Mouse (Mus musculus) B cell, adult 62 days (primary cell): Measurements from ENCODE around the gene Atxn7l2. TPM values are rescaled to one million over a fixed set of nuclear protein-coding genes. Genes with fewer than 3 reads are reported as not detected.

ENCODE experiments used
- total RNA-seq: library from RNA; stranded (reverse); gene quantifications from 4 replicates; pipeline ENCODE4 v1.2.4, GENCODE M21; 2023

Gene Atxn7l2
- total RNA-seq = 35.2 to 39.3 TPM (median 36.6 TPM) in 4 replicates

GRCm38 (mm10) chr3:108210771-108211139 lies at the start of gene Atxn7l2:
Atxn7l2 (minus strand) TSS chr3:108210934.

GRCm38 (mm10) chr3:108256719-108257637 lies 46.2 kb upstream of the Atxn7l2 start, which contains the start of gene Psma5:
Psma5 (plus strand) TSS chr3:108256926.

GRCm38 (mm10) chr3:108226558-108227350 lies 16.0 kb upstream of the Atxn7l2 start, which contains the start of gene Sypl2:
Sypl2 (minus strand) TSS chr3:108226648.

GRCm38 (mm10) chr3:108200329-108201323 lies 10.1 kb downstream of the Atxn7l2 start, which contains the start of gene Cyb561d1:
Cyb561d1 (minus strand) TSS chr3:108201212.

GRCm38 (mm10) chr3:108186098-108187047 lies 24.4 kb downstream of the Atxn7l2 start, which contains the start of gene Amigo1:
Amigo1 (plus strand) TSS chr3:108186335.

GRCm38 (mm10) chr3:108154656-108155055 lies 56.1 kb downstream of the Atxn7l2 start, which contains the start of gene Gpr61:
Gpr61 (minus strand) TSS chr3:108154882.

Other genes with a start within 250 kb of the Atxn7l2 start
- gene Gstm3, start 241.7 kb downstream of the Atxn7l2 start, total RNA-seq = not detected in 4 replicates
- gene Gstm2, start 224.5 kb downstream of the Atxn7l2 start, total RNA-seq = not detected in 4 replicates
- 10.8 to 17.9 TPM (median 14.0 TPM) in 4 replicates for gene Gstm1, start 193.0 kb downstream of the Atxn7l2 start, total RNA-seq
- gene Gstm4, start 166.0 kb downstream of the Atxn7l2 start, total RNA-seq = 3.1 to 6.2 TPM (median 3.8 TPM) in 4 replicates
- 21.9 to 28.4 TPM (median 26.9 TPM) in 4 replicates for gene Ampd2, start 124.3 kb downstream of the Atxn7l2 start, total RNA-seq
- gene Gnat2, start 118.1 kb downstream of the Atxn7l2 start, total RNA-seq = 0.51 to 0.72 TPM in 2 of 4 replicates, not detected in the others
- 65.9 to 72.0 TPM (median 67.8 TPM) in 4 replicates for gene Gnai3, start 64.8 kb downstream of the Atxn7l2 start, total RNA-seq
- not detected in 4 replicates for gene Gpr61, start 56.1 kb downstream of the Atxn7l2 start, total RNA-seq
- gene Amigo1, start 24.6 kb downstream of the Atxn7l2 start, total RNA-seq = 1.8 to 2.7 TPM (median 1.9 TPM) in 4 replicates
- 27.9 to 29.8 TPM (median 28.9 TPM) in 4 replicates for gene Cyb561d1, start 9.7 kb downstream of the Atxn7l2 start, total RNA-seq
- gene Sypl2, start 15.7 kb upstream of the Atxn7l2 start, total RNA-seq = not detected in 4 replicates
- 34.7 to 42.4 TPM (median 36.7 TPM) in 4 replicates for gene Psma5, start 46.0 kb upstream of the Atxn7l2 start, total RNA-seq
- gene Sort1, start 73.1 kb upstream of the Atxn7l2 start, total RNA-seq = 0.54 to 0.67 TPM (median 0.60 TPM) in 4 replicates
- not detected in 4 replicates for gene Mybphl, start 154.0 kb upstream of the Atxn7l2 start, total RNA-seq
- gene Psrc1, start 172.9 kb upstream of the Atxn7l2 start, total RNA-seq = 0.35 to 2.1 TPM (median 0.72 TPM) in 4 replicates
- gene Celsr2, start 204.6 kb upstream of the Atxn7l2 start, total RNA-seq = 4.4 to 6.8 TPM (median 4.9 TPM) in 4 replicates
- gene Sars, start 234.3 kb upstream of the Atxn7l2 start, total RNA-seq = 116 to 136 TPM (median 133 TPM) in 4 replicates